Mouse (Mus musculus): ENCODE results near the gene Srcin1. TPM values are rescaled to one million over a fixed set of nuclear protein-coding genes. Genes with fewer than 3 reads are reported as not detected.
A peak's percentile ranks its signal among the peaks of the same experiment; 100 is the strongest.

The Srcin1 gene
- polyA plus RNA-seq, 1 experiment: 7.7 TPM

- no peak for TF ChIP-seq POLR2A (IDR thresholded peaks at IDR 0.05; ENCODE audit: insufficient read depth, low read length)
- peak; percentile 37; the same call in 1 of the 2 replicates for TF ChIP-seq EP300 (IDR thresholded peaks at IDR 0.05; ENCODE audit: insufficient read depth, low read depth, low read length)
- peak; percentile 97 for TF ChIP-seq CTCF (IDR thresholded peaks at IDR 0.05; ENCODE audit: low read depth, low read length)
- Histone ChIP-seq H3K4me1 (ENCODE audit: control insufficient read depth, insufficient read depth, low read length) (no peaks in the 10 kb centered on the region), H3K36me3 (ENCODE audit: control insufficient read depth, insufficient read depth, low read length, poor library complexity, severe bottlenecking) (no peaks in the 10 kb centered on the region), H3K27ac (ENCODE audit: insufficient read depth, low read length) (no peak overlapping the region), H3K9me3 (replicated peaks; ENCODE audit: control insufficient read depth, insufficient read depth, low read length, poor library complexity, severe bottlenecking) (no peaks in the 10 kb centered on the region), H3K9ac (ENCODE audit: low read depth, poor library complexity, severe bottlenecking) (peak overlapping the region; percentile 69), H3K27me3 (ENCODE audit: control insufficient read depth, insufficient read depth, low read length, poor library complexity, severe bottlenecking) (peaks cover 8% of the 10 kb centered on the region; the same call in 1 of the 2 replicates), H3K4me3 (ENCODE audit: low read depth, low read length) (peak overlapping the region; percentile 95)
Observed at GRCm38 (mm10) chr11:97531381-97532260, 44.4 kb downstream of the Srcin1 start.

- Histone ChIP-seq H3K27ac (ENCODE audit: insufficient read depth, low read length) (no peak overlapping the region), H3K4me1 (ENCODE audit: control insufficient read depth, insufficient read depth, low read length) (no peaks in the 10 kb centered on the region), H3K9me3 (replicated peaks; ENCODE audit: control insufficient read depth, insufficient read depth, low read length, poor library complexity, severe bottlenecking) (no peaks in the 10 kb centered on the region), H3K4me3 (ENCODE audit: low read depth, low read length) (no peak overlapping the region), H3K27me3 (ENCODE audit: control insufficient read depth, insufficient read depth, low read length, poor library complexity, severe bottlenecking) (peaks cover 8% of the 10 kb centered on the region; the same call in 1 of the 2 replicates), H3K9ac (ENCODE audit: low read depth, poor library complexity, severe bottlenecking) (no peak overlapping the region), H3K36me3 (ENCODE audit: control insufficient read depth, insufficient read depth, low read length, poor library complexity, severe bottlenecking) (no peaks in the 10 kb centered on the region)
- no peak for TF ChIP-seq POLR2A (IDR thresholded peaks at IDR 0.05; ENCODE audit: insufficient read depth, low read length)
- TF ChIP-seq EP300 (IDR thresholded peaks at IDR 0.05; ENCODE audit: insufficient read depth, low read depth, low read length): no peak
- TF ChIP-seq CTCF (IDR thresholded peaks at IDR 0.05; ENCODE audit: low read depth, low read length): no peak
Observed at GRCm38 (mm10) chr11:97530961-97531360, 45.0 kb downstream of the Srcin1 start.

- Histone ChIP-seq H3K27ac (ENCODE audit: insufficient read depth, low read length) (no peak overlapping the region), H3K27me3 (ENCODE audit: control insufficient read depth, insufficient read depth, low read length, poor library complexity, severe bottlenecking) (peaks cover 3% of the 10 kb centered on the region; the same call in 1 of the 2 replicates), H3K4me3 (ENCODE audit: low read depth, low read length) (no peak overlapping the region), H3K9me3 (replicated peaks; ENCODE audit: control insufficient read depth, insufficient read depth, low read length, poor library complexity, severe bottlenecking) (no peaks in the 10 kb centered on the region), H3K36me3 (ENCODE audit: control insufficient read depth, insufficient read depth, low read length, poor library complexity, severe bottlenecking) (no peaks in the 10 kb centered on the region), H3K4me1 (ENCODE audit: control insufficient read depth, insufficient read depth, low read length) (no peaks in the 10 kb centered on the region), H3K9ac (ENCODE audit: low read depth, poor library complexity, severe bottlenecking) (no peak overlapping the region)
- no peak for TF ChIP-seq POLR2A (IDR thresholded peaks at IDR 0.05; ENCODE audit: insufficient read depth, low read length)
Observed at GRCm38 (mm10) chr11:97530069-97530468, 45.9 kb downstream of the Srcin1 start.

GRCm38 (mm10) chr11:97528282-97528808, 47.6 kb downstream of the Srcin1 start:
- Histone ChIP-seq H3K27me3 (ENCODE audit: control insufficient read depth, insufficient read depth, low read length, poor library complexity, severe bottlenecking) (no peaks in the 10 kb centered on the region), H3K9ac (ENCODE audit: low read depth, poor library complexity, severe bottlenecking) (no peak overlapping the region), H3K4me1 (ENCODE audit: control insufficient read depth, insufficient read depth, low read length) (no peaks in the 10 kb centered on the region), H3K9me3 (replicated peaks; ENCODE audit: control insufficient read depth, insufficient read depth, low read length, poor library complexity, severe bottlenecking) (no peaks in the 10 kb centered on the region), H3K36me3 (ENCODE audit: control insufficient read depth, insufficient read depth, low read length, poor library complexity, severe bottlenecking) (no peaks in the 10 kb centered on the region), H3K4me3 (ENCODE audit: low read depth, low read length) (no peak overlapping the region), H3K27ac (ENCODE audit: insufficient read depth, low read length) (no peak overlapping the region)
- TF ChIP-seq POLR2A (IDR thresholded peaks at IDR 0.05; ENCODE audit: insufficient read depth, low read length) (no peak), CTCF (IDR thresholded peaks at IDR 0.05; ENCODE audit: low read depth, low read length) (no peak), EP300 (IDR thresholded peaks at IDR 0.05; ENCODE audit: insufficient read depth, low read depth, low read length) (no peak)

GRCm38 (mm10) chr11:97525313-97525712, 50.7 kb downstream of the Srcin1 start:
- Histone ChIP-seq H3K36me3 (ENCODE audit: control insufficient read depth, insufficient read depth, low read length, poor library complexity, severe bottlenecking) (no peaks in the 10 kb centered on the region), H3K27ac (ENCODE audit: insufficient read depth, low read length) (no peak overlapping the region), H3K4me1 (ENCODE audit: control insufficient read depth, insufficient read depth, low read length) (peaks cover 2% of the 10 kb centered on the region), H3K27me3 (ENCODE audit: control insufficient read depth, insufficient read depth, low read length, poor library complexity, severe bottlenecking) (no peaks in the 10 kb centered on the region), H3K9ac (ENCODE audit: low read depth, poor library complexity, severe bottlenecking) (no peak overlapping the region), H3K4me3 (ENCODE audit: low read depth, low read length) (no peak overlapping the region), H3K9me3 (replicated peaks; ENCODE audit: control insufficient read depth, insufficient read depth, low read length, poor library complexity, severe bottlenecking) (no peaks in the 10 kb centered on the region)
- no peak for TF ChIP-seq CTCF (IDR thresholded peaks at IDR 0.05; ENCODE audit: low read depth, low read length)
- TF ChIP-seq EP300 (IDR thresholded peaks at IDR 0.05; ENCODE audit: insufficient read depth, low read depth, low read length): no peak
- TF ChIP-seq POLR2A (IDR thresholded peaks at IDR 0.05; ENCODE audit: insufficient read depth, low read length): no peak

- Histone ChIP-seq H3K4me1 (ENCODE audit: control insufficient read depth, insufficient read depth, low read length) (peaks cover 2% of the 10 kb centered on the region), H3K9me3 (replicated peaks; ENCODE audit: control insufficient read depth, insufficient read depth, low read length, poor library complexity, severe bottlenecking) (no peaks in the 10 kb centered on the region), H3K27me3 (ENCODE audit: control insufficient read depth, insufficient read depth, low read length, poor library complexity, severe bottlenecking) (no peaks in the 10 kb centered on the region), H3K9ac (ENCODE audit: low read depth, poor library complexity, severe bottlenecking) (no peak overlapping the region), H3K36me3 (ENCODE audit: control insufficient read depth, insufficient read depth, low read length, poor library complexity, severe bottlenecking) (no peaks in the 10 kb centered on the region), H3K27ac (ENCODE audit: insufficient read depth, low read length) (no peak overlapping the region), H3K4me3 (ENCODE audit: low read depth, low read length) (no peak overlapping the region)
- TF ChIP-seq POLR2A (IDR thresholded peaks at IDR 0.05; ENCODE audit: insufficient read depth, low read length) (no peak), CTCF (IDR thresholded peaks at IDR 0.05; ENCODE audit: low read depth, low read length) (no peak), EP300 (IDR thresholded peaks at IDR 0.05; ENCODE audit: insufficient read depth, low read depth, low read length) (no peak)
Observed at GRCm38 (mm10) chr11:97524306-97524705, 51.7 kb downstream of the Srcin1 start.

Data from ES-Bruce4 (cell line).